Mouse (Mus musculus) kidney, postnatal 4 days (tissue): ENCODE measurements at regions not wholly inside any gene's neighbourhood (a gene's known extent, or its start where the extent isn't known, plus 50 kb on each side); places are given as distances from the start of the nearest gene placed in this dataset.

Experiments used
- DNase-seq, 2 experiments: peaks; one replicate each; pipeline ENCODE4 v3.0.0; 2021; ENCODE audit warnings: mixed read lengths in 2 of 2

DNA sequence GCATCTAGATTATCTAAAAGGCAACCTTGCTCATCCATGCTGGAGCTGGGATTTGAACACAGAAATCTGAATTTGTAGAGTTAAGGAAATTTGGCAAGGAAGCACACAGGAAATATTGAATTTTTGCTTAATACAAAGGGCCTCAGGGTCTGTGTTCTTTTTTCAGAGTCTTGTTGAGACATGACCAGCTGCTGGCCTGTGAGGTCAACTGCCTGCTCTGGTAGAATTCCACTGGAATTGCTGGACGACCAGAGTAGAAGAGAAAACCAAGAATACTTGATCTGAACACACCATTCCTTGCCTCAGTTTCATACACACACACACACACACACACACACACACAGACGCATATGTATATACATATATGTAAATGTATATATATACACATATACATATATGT is 84.1 kb upstream of the Lifr start:
- DNase-seq: peak in 1 of 2 experiments; percentile 39

- DNase-seq: no peak
Measured at GRCm38 (mm10) chr15:7008725-7009380, 81.6 kb upstream of the Lifr start.

DNA sequence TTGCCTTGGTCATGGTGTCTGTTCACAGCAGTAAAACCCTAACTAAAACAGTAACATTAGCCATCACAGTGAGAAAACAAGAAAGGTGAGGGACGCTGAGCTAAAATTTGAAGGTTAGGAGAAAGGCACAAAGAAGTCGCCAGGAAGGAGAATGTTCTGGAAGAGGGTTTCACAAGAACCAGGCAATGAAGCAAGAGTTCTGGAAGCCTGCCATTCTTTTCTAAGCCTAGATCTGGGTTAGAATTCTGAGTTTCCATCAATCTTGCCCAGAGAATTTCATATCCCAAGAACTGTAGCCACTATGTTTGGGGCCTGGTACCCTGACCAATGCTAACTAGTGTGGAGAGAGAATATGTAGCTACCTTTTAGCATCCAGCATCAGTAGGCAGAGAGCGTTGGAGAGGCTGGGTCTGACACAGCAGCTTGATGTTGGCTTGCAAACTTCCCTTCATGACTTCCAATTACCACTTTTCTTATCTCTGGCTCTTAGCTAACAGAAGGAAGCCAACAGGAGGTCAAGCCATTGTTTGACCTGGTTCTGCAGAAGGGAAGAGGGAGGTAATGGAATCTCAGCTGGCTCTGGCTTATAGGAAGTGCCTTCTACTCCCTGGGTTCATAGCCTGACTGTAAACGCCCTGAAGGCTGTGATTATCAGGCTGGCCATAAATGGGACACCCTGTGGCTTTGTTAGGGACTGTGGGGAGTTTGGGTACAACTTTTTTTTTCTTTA is 79.3 kb upstream of the Lifr start:
- no peak for DNase-seq

DNA sequence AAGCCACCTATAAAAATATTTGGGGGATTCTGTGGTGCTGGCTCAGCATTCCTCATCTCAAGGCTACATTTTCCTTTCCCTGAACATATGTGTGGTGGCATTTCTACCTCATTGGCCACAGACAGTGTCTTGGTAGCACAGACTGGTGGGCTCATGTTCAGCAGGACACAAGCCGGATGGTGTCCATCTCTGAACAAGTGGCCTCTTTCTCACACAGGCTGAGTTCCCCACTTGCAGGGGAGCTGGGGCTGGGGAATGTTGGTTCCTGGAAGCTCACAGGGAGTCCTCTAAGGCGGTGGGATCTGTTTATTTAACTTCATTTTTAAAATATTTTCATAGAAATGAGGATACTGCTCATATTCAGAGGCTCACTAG is 78.7 kb upstream of the Lifr start:
- DNase-seq: no peak

GRCm38 (mm10) chr15:7012446-7012845 is 78.0 kb upstream of the Lifr start:
- no peak for DNase-seq

DNA sequence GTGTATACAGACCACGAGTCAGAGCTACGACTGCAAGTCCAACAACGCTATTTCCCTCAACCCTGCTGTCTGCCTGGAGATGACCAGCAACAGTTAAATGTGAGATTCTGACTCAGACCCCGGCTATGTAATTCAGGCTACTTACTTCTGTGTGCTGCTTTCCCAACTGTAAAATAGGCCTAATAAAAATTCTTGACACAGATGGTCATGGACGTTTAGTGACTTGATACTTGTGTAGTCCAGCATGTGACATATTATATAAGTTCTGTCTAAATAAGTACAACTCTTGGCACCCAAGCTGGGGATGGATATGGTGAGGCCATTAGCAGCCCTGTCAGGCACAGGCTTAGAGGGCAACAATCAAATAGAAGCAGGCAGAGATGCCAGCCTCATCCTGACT is 77.4 kb upstream of the Lifr start:
- no peak for DNase-seq

- peak; percentile 68 to 75 for DNase-seq
Measured at GRCm38 (mm10) chr15:7014984-7015383, 75.4 kb upstream of the Lifr start.

DNA sequence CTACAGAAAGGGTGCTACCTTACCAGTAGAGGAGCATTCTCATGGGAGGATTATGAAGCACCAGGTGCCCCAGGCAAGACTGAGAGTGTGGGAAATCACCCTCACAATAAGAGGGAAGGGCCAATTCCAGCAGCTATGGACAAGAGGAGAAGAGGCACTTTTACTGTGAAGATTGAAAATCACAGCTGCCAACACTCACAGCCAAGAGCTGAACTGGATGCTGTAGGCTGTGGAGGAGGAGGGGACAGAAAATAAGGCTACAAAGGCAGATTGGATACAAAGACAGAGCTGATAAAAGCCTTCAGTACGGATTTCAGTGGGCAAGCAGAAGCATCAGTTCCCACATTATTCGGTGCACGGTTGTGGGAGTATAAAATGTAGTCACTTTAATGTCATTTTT is 74.4 kb upstream of the Lifr start:
- peak in 1 of 2 experiments; percentile 38 for DNase-seq

- DNase-seq: no peak
Measured at GRCm38 (mm10) chr15:7017281-7017845, 73.1 kb upstream of the Lifr start.

DNA sequence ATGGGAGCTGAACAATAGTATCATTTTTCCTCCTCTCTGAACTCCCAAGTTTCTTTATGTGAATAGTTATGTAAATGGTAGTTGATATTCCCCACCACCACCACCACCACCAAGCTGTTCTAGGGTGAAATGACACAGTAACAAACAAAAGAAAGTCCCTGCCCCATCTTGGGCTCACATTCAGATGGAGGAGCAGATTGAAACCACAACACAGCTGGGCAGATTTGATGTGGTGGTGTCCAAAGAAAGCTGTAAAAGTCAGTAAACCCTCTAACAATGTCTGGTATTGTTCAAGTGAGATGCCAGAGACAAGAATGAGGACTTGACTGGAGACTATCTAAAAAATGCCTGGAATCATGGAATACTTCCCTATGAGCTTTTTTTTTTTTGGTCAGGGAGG is 67.8 kb upstream of the Lifr start:
- no peak for DNase-seq

GRCm38 (mm10) chr15:7025194-7025593 is 65.2 kb upstream of the Lifr start:
- DNase-seq: no peak

- no peak for DNase-seq
Measured at GRCm38 (mm10) chr15:7031297-7032043, 58.9 kb upstream of the Lifr start.

GRCm38 (mm10) chr15:7037475-7037874 is 52.9 kb upstream of the Lifr start:
- no peak for DNase-seq

DNA sequence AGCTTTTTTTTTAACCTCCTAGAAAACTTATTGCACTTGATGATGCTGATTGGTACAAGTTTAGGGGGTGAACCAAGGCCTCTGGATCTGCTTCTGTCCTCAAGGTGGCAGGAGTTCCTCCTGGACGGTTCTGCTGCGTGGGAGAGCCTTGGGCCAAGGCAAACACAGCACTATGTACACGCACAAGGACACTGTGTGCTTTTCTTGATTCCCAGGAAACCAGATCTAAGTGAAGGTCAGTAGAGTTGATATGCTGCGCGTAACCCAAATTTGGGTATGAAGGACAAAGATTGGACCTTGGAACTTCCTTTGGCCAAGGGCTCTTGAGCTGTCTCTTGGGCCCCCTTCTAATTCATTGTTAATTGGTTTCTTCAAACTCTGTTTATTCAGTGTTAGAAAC is 51.3 kb upstream of the Lifr start:
- no peak for DNase-seq

GRCm38 (mm10) chr15:7039825-7040224 is 50.6 kb upstream of the Lifr start:
- no peak for DNase-seq
